Mouse (Mus musculus) kidney, postnatal 0 days (tissue): Measurements from ENCODE around the gene Zbtb18. TPM values are rescaled to one million over a fixed set of nuclear protein-coding genes. Genes with fewer than 3 reads are reported as not detected.
A peak's percentile ranks its signal among the peaks of the same experiment; 100 is the strongest.

ENCODE experiments used
- ATAC-seq: fragments of 200-750 bp; cut with Nextera tagmentation; replicated peaks from 2 replicates; pipeline ENCODE4 v1.8.0; 2017; ENCODE audit warnings: low read depth, moderate number of reproducible peaks, moderate TSS enrichment, moderate library complexity; ENCODE audit not compliant: low FRiP score
- DNase-seq: peaks from one replicate; pipeline ENCODE4 v3.0.0-alpha.2; 2016; ENCODE audit warnings: low spot score
- H3K27ac ChIP-seq: fragments of 300-500 bp; sonication (generic); 2 replicates; pipeline ENCODE4 v1.5.1; 2014; ENCODE audit warnings: mild to moderate bottlenecking
- H3K27me3 ChIP-seq: fragments of 300-500 bp; sonication (generic); 2 replicates; pipeline ENCODE4 v1.6.1; 2014; ENCODE audit warnings: low read length, mixed read lengths; ENCODE audit not compliant: insufficient read depth
- H3K36me3 ChIP-seq: fragments of 300-500 bp; sonication (generic); 2 replicates; pipeline ENCODE4 v1.6.1; 2014; ENCODE audit warnings: low read length, mixed read lengths; ENCODE audit not compliant: insufficient read depth
- H3K4me1 ChIP-seq: fragments of 300-500 bp; sonication (generic); replicated peaks from 2 replicates; pipeline ENCODE4 v1.6.1; 2014; ENCODE audit warnings: antibody characterized with exemption, low read length, mixed read lengths; ENCODE audit not compliant: insufficient read depth
- H3K4me2 ChIP-seq: fragments of 300-500 bp; sonication (generic); 2 replicates; pipeline ENCODE4 v1.6.1; 2014; ENCODE audit warnings: mild to moderate bottlenecking, low read length, moderate library complexity, mixed read lengths
- H3K4me3 ChIP-seq: fragments of 300-500 bp; sonication (generic); replicated peaks from 2 replicates; pipeline ENCODE4 v1.5.1; 2014; ENCODE audit warnings: low read depth, low read length
- H3K9ac ChIP-seq: fragments of 300-500 bp; sonication (generic); 2 replicates; pipeline ENCODE4 v1.6.1; 2014; ENCODE audit warnings: low read depth, low read length
- H3K9me3 ChIP-seq: fragments of 300-500 bp; sonication (generic); replicated peaks from 2 replicates; pipeline ENCODE4 v1.6.1; 2016; ENCODE audit warnings: low read length, inconsistent platforms, mixed read lengths
- CTCF ChIP-seq: IDR thresholded peaks from 2 replicates; pipeline ENCODE4 v1.5.1; 2016; ENCODE audit warnings: antibody characterized with exemption, low read depth, mild to moderate bottlenecking, moderate library complexity
- WGBS: fragments of 180-500 bp; shearing (Covaris S2); extraction: QIAGEN DNeasy Blood & Tissue Kit; methylation state at CpG from one replicate; pipeline ENCODE4 v1.1.7; 2014; 5-methylcytosine and 5-hydroxymethylcytosine counted together
- polyA plus RNA-seq: library from polyadenylated mRNA; unstranded; fragments of >200 nt; fragmentation: Nextera tagmentation; extraction: Ambion mirVana; gene quantifications from 2 replicates; pipeline ENCODE4 v1.2.1, GENCODE M21; 2015

Gene Zbtb18
- polyA plus RNA-seq, 1 experiment from 2014 or later = 2.6 TPM

- Histone ChIP-seq H3K9ac (no peak overlapping the region), H3K4me3 (no peak overlapping the region), H3K4me2 (no peak overlapping the region), H3K9me3 (no peaks in the 10 kb centered on the region), H3K4me1 (0 out of 2 replicates have a peak, but pooled peaks cover 5% of the 10 kb centered on the region), H3K27ac (no peak overlapping the region), H3K36me3 (peaks cover 12% of the 10 kb centered on the region; the same call in 1 of the 2 replicates), H3K27me3 (no peaks in the 10 kb centered on the region)
- DNase-seq (no peak), ATAC-seq (no peak)
- no peak for TF ChIP-seq CTCF
- 90% methylated on average over 2 of the region's 2 CpGs for WGBS
These were observed 8.9 kb downstream of the Zbtb18 start for GRCm38 (mm10) chr1:177451041-177451440.

- Histone ChIP-seq H3K9ac (no peak overlapping the region), H3K4me1 (0 out of 2 replicates have a peak, but pooled peaks cover 5% of the 10 kb centered on the region), H3K27me3 (no peaks in the 10 kb centered on the region), H3K27ac (no peak overlapping the region), H3K4me2 (no peak overlapping the region), H3K4me3 (no peak overlapping the region), H3K36me3 (peaks cover 12% of the 10 kb centered on the region; the same call in 1 of the 2 replicates), H3K9me3 (no peaks in the 10 kb centered on the region)
- ATAC-seq = no peak
- no peak for TF ChIP-seq CTCF
- no peak for DNase-seq
- WGBS = 67% methylated on average over 4 of the region's 4 CpGs
These were observed 9.9 kb downstream of the Zbtb18 start for GRCm38 (mm10) chr1:177451991-177452431.

GRCm38 (mm10) chr1:177452987-177453386 is 10.8 kb downstream of the Zbtb18 start:
- 74% methylated on average over 5 of the region's 5 CpGs for WGBS
- DNase-seq = no peak

GRCm38 (mm10) chr1:177453806-177454205 is 11.7 kb downstream of the Zbtb18 start:
- Histone ChIP-seq H3K36me3 (0 out of 2 replicates have a peak, but pooled peaks cover 2% of the 10 kb centered on the region), H3K4me2 (peak overlapping the region; percentile 27), H3K4me3 (no peak overlapping the region), H3K9ac (no peak overlapping the region), H3K27me3 (no peaks in the 10 kb centered on the region), H3K27ac (no peak overlapping the region), H3K4me1 (0 out of 2 replicates have a peak, but pooled peaks cover 5% of the 10 kb centered on the region), H3K9me3 (no peaks in the 10 kb centered on the region)
- ATAC-seq = no peak
- no peak for DNase-seq
- no peak for TF ChIP-seq CTCF
- 19% methylated on average over 8 of the region's 8 CpGs for WGBS

More at GRCm38 (mm10) chr1:177452987-177453386, 10.8 kb downstream of the Zbtb18 start:
- Histone ChIP-seq H3K4me1 (0 out of 2 replicates have a peak, but pooled peaks cover 5% of the 10 kb centered on the region), H3K9me3 (no peaks in the 10 kb centered on the region), H3K27me3 (no peaks in the 10 kb centered on the region), H3K4me3 (no peak overlapping the region), H3K27ac (no peak overlapping the region), H3K4me2 (no peak overlapping the region), H3K9ac (no peak overlapping the region), H3K36me3 (0 out of 2 replicates have a peak, but pooled peaks cover 7% of the 10 kb centered on the region)
- no peak for TF ChIP-seq CTCF
- no peak for ATAC-seq

- TF ChIP-seq CTCF = no peak
- H3K9me3 ChIP-seq = no peaks in the 10 kb centered on the region
- no peak overlapping the region for H3K27ac ChIP-seq
- WGBS = 68% methylated on average over 6 of the region's 6 CpGs
- H3K27me3 ChIP-seq = no peaks in the 10 kb centered on the region
- no peak overlapping the region for H3K4me3 ChIP-seq
- no peak overlapping the region for H3K9ac ChIP-seq
- no peak for DNase-seq
- H3K4me2 ChIP-seq = no peak overlapping the region
- no peaks in the 10 kb centered on the region for H3K36me3 ChIP-seq
- no peak for ATAC-seq
- H3K4me1 ChIP-seq = 0 out of 2 replicates have a peak, but pooled peaks cover 5% of the 10 kb centered on the region
These were observed 12.3 kb downstream of the Zbtb18 start for GRCm38 (mm10) chr1:177454492-177454891.

- H3K4me1 ChIP-seq = 0 out of 2 replicates have a peak, but pooled peaks cover 5% of the 10 kb centered on the region
- no peaks in the 10 kb centered on the region for H3K27me3 ChIP-seq
- no peak for TF ChIP-seq CTCF
- H3K9me3 ChIP-seq = no peaks in the 10 kb centered on the region
- H3K4me2 ChIP-seq = no peak overlapping the region
- WGBS = 81% methylated on average over 5 of the region's 5 CpGs
- no peak overlapping the region for H3K9ac ChIP-seq
- H3K27ac ChIP-seq = no peak overlapping the region
- no peak for DNase-seq
- H3K4me3 ChIP-seq = no peak overlapping the region
- no peaks in the 10 kb centered on the region for H3K36me3 ChIP-seq
- no peak for ATAC-seq
These were observed 13.3 kb downstream of the Zbtb18 start for GRCm38 (mm10) chr1:177455466-177455865.

- 86% methylated on average over 4 of the region's 4 CpGs for WGBS
- TF ChIP-seq CTCF = no peak
- Histone ChIP-seq H3K4me2 (no peak overlapping the region), H3K9me3 (no peaks in the 10 kb centered on the region), H3K36me3 (no peaks in the 10 kb centered on the region), H3K27me3 (no peaks in the 10 kb centered on the region), H3K4me3 (no peak overlapping the region), H3K9ac (no peak overlapping the region), H3K27ac (no peak overlapping the region), H3K4me1 (0 out of 2 replicates have a peak, but pooled peaks cover 5% of the 10 kb centered on the region)
- no peak for DNase-seq
- no peak for ATAC-seq
These were observed 14.1 kb downstream of the Zbtb18 start for GRCm38 (mm10) chr1:177456208-177456607.
